In genomic region chr1:134559976-134560375, GRCm38 (mm10) we compare ENCODE assay signal across 7 mouse cellular contexts. TPM values are rescaled to one million over a fixed set of nuclear protein-coding genes. Genes with fewer than 3 reads are reported as not detected.
A peak's percentile ranks its signal among the peaks of the same experiment; 100 is the strongest.
DNase-seq lines count a peak whose midpoint lies in the region; ATAC-seq lines count a peak whose summit lies in the region.

Gene Kdm5b (plus strand): TSS chr1:134560171.

- peak within 1 kb of the TSS; percentile 67 for H3K4me2 ChIP-seq in intestine, embryonic 15.5 days (replicated peaks)

- peak within 1 kb of the TSS; percentile 94 for H3K27ac ChIP-seq in intestine, embryonic 15.5 days
- peak within 1 kb of the TSS; percentile 99 for H3K27ac ChIP-seq in midbrain, embryonic 10.5 days (replicated peaks)

- peaks cover 20% of the 10 kb centered on the region for H3K4me1 ChIP-seq in intestine, embryonic 15.5 days (replicated peaks)
- peaks cover 57% of the 10 kb centered on the region for H3K4me1 ChIP-seq in midbrain, embryonic 10.5 days

- H3K4me3 ChIP-seq in intestine, embryonic 15.5 days (replicated peaks), result peak within 1 kb of the TSS; percentile 100
- H3K4me3 ChIP-seq in midbrain, embryonic 10.5 days, result peak within 1 kb of the TSS; percentile 98

- peak; percentile 86 to 89 for DNase-seq in adrenal gland, adult 18-20 months (ENCODE audit: low spot score in 2 of 2)
- peak; percentile 91 for DNase-seq in embryo, embryonic 9.5 days (ENCODE audit: extremely low spot score)
- DNase-seq in gastrocnemius, postnatal 4 days (ENCODE audit: low spot score in 2 of 2), result peak; percentile 75 to 86
- DNase-seq in left cerebral cortex, postnatal 36 days (ENCODE audit: low spot score in 2 of 2), result peak; percentile 89
- DNase-seq in midbrain, embryonic 10.5 days (ENCODE audit: low spot score), result peak; percentile 90
- peak; percentile 80 for DNase-seq in right cerebral cortex, postnatal 4 days

- peak within 1 kb of the TSS; percentile 97 for H3K9ac ChIP-seq in intestine, embryonic 15.5 days

- no peaks in the 10 kb centered on the region for H3K9me3 ChIP-seq in intestine, embryonic 15.5 days
- H3K9me3 ChIP-seq in midbrain, embryonic 10.5 days (replicated peaks), result no peaks in the 10 kb centered on the region

- no peaks in the 10 kb centered on the region for H3K27me3 ChIP-seq in intestine, embryonic 15.5 days (replicated peaks)
- peaks cover 9% of the 10 kb centered on the region for H3K27me3 ChIP-seq in midbrain, embryonic 10.5 days (ENCODE audit: low read depth, poor library complexity, severe bottlenecking)

- H3K36me3 ChIP-seq in intestine, embryonic 15.5 days, result no peaks in the 10 kb centered on the region
- no peaks in the 10 kb centered on the region for H3K36me3 ChIP-seq in midbrain, embryonic 10.5 days

- WGBS in intestine, embryonic 15.5 days, result under 1% methylated on average over 32 of the region's 34 CpGs
- WGBS in midbrain, embryonic 10.5 days, result under 1% methylated on average over 33 of the region's 34 CpGs

- intact Hi-C loops in left cerebral cortex, postnatal 36 days (cut with DNase I), result no loop called here

- peak; percentile 18 for ATAC-seq in intestine, embryonic 15.5 days

RNA-seq across cellular contexts. Expression of gene Kdm5b, which starts in this region (rescaled TPM):
- total RNA-seq in adrenal gland, adult 18-20 months (2021), result 10 to 100 TPM; 35.4 to 41.0 TPM
- total RNA-seq in gastrocnemius, postnatal 4 days (2021), result 10 to 100 TPM; 32.8 to 37.6 TPM
- 35.0 and 38.7 TPM in 2 replicates for polyA plus RNA-seq in intestine, embryonic 15.5 days (2015; fragmentation: Nextera tagmentation; extraction: Ambion mirVana)
- 10 to 100 TPM; 57.7 to 67.6 TPM for total RNA-seq in left cerebral cortex, postnatal 36 days (2021)
- 60.9 and 69.2 TPM in 2 replicates for polyA plus RNA-seq in midbrain, embryonic 10.5 days (2016; fragmentation: Nextera tagmentation; extraction: Ambion mirVana)

Comparison
In these comparisons a context has a peak if more than half of its experiments do, and no peak if none do; other contexts are left out.
1. Peak in every context shown above with its lines: DNase-seq, ATAC-seq, H3K4me3 ChIP-seq and H3K27ac ChIP-seq.